Mouse (Mus musculus) forelimb bud, embryonic 11.5 days (tissue): ENCODE data around the gene Larp4.

Experiments used
- DNase-seq: peaks from one replicate; pipeline ENCODE4 v3.0.0-alpha.2; 2012; ENCODE audit warnings: low read depth, low spot score

Gene Larp4

DNA sequence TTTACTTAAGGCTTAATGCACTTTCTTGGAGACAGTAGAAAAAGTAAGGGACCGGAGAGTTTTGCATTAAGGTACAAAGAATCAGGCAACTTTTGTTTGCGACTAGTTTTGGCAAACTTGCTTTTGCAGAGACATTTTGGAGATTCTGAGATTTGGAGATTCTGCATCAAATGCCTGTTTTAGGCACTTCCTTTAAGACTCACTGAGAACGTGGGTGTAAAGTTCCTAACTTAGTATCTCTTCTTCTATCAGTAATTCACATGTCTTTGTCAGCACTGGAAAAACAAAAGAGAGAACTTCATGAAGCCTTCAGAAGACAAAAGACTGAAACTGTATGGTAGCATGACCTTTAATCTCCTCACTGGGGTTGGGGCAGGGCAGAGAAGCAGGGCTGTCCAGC is 87.8 kb downstream of the Larp4 start:
- DNase-seq: no peak

GRCm38 (mm10) chr15:100058143-100058542 is 88.3 kb downstream of the Larp4 start:
- DNase-seq: no peak

DNA sequence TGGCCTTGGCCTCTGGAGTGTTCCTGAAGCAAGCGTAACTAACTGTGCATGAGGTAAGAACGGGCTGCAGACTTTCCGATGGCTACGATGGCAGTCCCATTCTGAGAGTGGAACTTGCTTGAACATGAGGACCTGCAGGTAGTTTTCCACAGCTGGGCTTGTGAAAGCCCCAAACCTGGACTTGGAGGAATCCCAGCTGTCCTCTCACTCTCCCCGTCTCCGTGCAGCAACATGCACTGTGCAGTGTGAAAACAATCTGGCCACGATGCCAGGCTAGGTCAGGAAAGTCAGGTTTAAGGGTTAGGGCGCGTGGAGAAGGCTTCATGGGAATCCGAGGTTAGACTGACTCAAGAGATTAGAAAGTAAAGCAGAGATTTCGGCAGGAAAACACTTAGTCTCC is 89.0 kb downstream of the Larp4 start:
- no peak for DNase-seq

DNA sequence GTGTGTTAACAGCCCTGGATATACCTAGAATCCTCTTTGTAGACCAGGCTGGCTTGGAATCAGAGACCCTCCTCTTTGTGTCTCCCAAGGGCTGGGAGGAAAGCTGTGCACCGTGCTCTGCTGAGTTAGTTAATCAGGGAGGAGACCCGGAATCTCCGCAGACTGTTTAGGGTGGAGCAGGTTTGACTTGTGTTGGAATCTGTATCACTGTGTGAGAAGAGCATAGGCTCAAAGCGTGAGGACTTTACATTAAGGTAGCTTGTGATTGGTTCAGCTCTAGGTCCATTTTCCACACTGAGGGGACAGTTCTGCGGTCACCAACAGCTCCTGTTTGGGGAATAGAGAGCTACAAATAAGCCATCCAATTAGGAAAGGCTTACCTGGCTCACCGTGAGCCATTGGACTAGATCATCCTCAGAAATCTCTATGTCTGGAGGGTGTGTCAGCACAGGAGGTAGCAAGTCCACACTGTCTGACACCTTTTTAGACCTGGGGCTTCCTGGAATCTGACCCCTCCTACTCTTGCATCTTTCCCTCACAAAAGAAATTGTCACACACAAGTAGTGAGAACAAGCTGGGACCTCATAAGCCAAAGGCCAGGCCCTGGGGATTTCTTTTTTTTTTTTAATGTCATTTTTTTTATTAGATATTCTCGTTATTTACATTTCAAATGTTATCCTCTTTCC is 89.9 kb downstream of the Larp4 start:
- DNase-seq: no peak

DNA sequence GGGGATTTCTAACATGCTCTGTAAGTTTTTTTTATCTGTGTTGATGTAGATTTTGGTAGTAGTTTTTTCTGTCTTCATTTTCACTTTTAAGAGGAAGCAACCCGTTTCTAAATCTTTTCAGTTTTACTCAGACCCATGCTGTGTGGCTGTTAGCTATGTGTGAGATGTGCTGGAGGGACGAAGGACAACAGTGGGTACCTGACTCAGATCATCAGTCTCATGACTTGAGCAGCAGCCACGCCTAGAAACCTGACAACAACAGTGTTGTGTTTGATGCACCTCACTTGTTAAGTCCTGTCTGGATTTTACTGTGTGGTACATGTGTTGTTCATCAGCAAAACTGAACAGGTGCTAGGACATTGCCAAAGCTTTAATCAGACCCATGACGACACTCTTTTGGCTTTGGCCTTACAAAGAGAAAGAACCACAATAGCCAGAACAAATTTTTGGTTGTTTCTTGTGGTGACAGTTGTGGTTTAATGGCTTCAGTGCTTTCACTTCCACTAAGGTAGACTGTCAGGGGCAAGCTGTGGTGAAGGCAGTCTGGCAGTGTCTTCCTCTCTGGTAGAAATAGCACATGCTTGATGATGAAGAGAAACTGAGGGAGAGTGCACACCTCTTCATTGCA is 90.8 kb downstream of the Larp4 start:
- no peak for DNase-seq

- no peak for DNase-seq
These were observed 91.5 kb downstream of the Larp4 start for GRCm38 (mm10) chr15:100061377-100061776.

- DNase-seq: no peak
These were observed 93.4 kb downstream of the Larp4 start for GRCm38 (mm10) chr15:100063229-100063773.
